Mouse (Mus musculus) megakaryocyte progenitor cell, adult 5-6 weeks (primary cell): Measurements from ENCODE around the gene Stam. TPM values are rescaled to one million over a fixed set of nuclear protein-coding genes. Genes with fewer than 3 reads are reported as not detected.
A peak's percentile ranks its signal among the peaks of the same experiment; 100 is the strongest.

Experiments
- ATAC-seq: replicated peaks from 2 replicates; pipeline ENCODE4 v1.8.0; 2016; ENCODE audit warnings: mild to moderate bottlenecking, moderate TSS enrichment, inconsistent platforms; ENCODE audit not compliant: poor library complexity
- total RNA-seq, 2 experiments: library from RNA; stranded (forward) in 1 of 2; stranded (reverse) in 1 of 2; fragments of 157-497, 149-512 nt in 1 of 2; fragments of 200-1000 nt in 1 of 2; gene quantifications; 2 replicates each; pipeline versions ENCODE4 v1.2.3 to v1.2.4; 2015 to 2017

The Stam gene
- total RNA-seq, 2 experiments from 2014 or later: 21.0 to 31.0 TPM

GRCm38 (mm10) chr2:14190684-14191083 is 116.8 kb downstream of the Stam start:
- ATAC-seq: peak; percentile 29; the same call in 1 of the 2 replicates

GRCm38 (mm10) chr2:14191601-14192000 is 117.7 kb downstream of the Stam start:
- peak; percentile 59 for ATAC-seq

- ATAC-seq: peak; percentile 98
Observed at GRCm38 (mm10) chr2:14192046-14192445, 118.1 kb downstream of the Stam start.

- peak; percentile 38; the same call in 1 of the 2 replicates for ATAC-seq
Observed at GRCm38 (mm10) chr2:14198325-14198903, 124.5 kb downstream of the Stam start.

Other genes with a start within 250 kb of the Stam start
- gene Hacd1, start 18.0 kb upstream of the Stam start, total RNA-seq (2015): 51.4 and 53.4 TPM in 2 replicates
- gene Hacd1, start 18.0 kb upstream of the Stam start, total RNA-seq (2017): 73.5 and 79.3 TPM in 2 replicates
- gene Tmem236, start 100.4 kb downstream of the Stam start, total RNA-seq (2015): not detected in 2 replicates
- 0.10 and 0.12 TPM in 2 replicates for gene Tmem236, start 100.4 kb downstream of the Stam start, total RNA-seq (2017)
- 0.85 and 1.4 TPM in 2 replicates for gene Mrc1, start 155.3 kb downstream of the Stam start, total RNA-seq (2015)
- 1.4 and 2.1 TPM in 2 replicates for gene Mrc1, start 155.3 kb downstream of the Stam start, total RNA-seq (2017)